Mouse (Mus musculus): ENCODE data around the gene Npm1. TPM values are rescaled to one million over a fixed set of nuclear protein-coding genes. Genes with fewer than 3 reads are reported as not detected.
A peak's percentile ranks its signal among the peaks of the same experiment; 100 is the strongest.

Npm1 gene
- polyA plus RNA-seq, 1 experiment from 2014 or later: 428 TPM

- Histone ChIP-seq H3K36me3 (ENCODE audit: control insufficient read depth, insufficient read depth, low read length) (no peaks in the 10 kb centered on the region), H3K4me3 (ENCODE audit: low read depth, low read length) (peak overlapping the region; percentile 47), H3K4me2 (ENCODE audit: low read depth, low read length) (peak overlapping the region; percentile 60), H3K9me3 (ENCODE audit: control insufficient read depth, low read length) (no peaks in the 10 kb centered on the region; the same call in 1 of the 2 replicates), H3K27me3 (ENCODE audit: control insufficient read depth, insufficient read depth, low read length) (peaks cover 39% of the 10 kb centered on the region), H3K4me1 (ENCODE audit: control insufficient read depth, insufficient read depth, low read length) (peaks cover 19% of the 10 kb centered on the region), H3K27ac (ENCODE audit: low read depth, low read length) (peak overlapping the region; percentile 89), H3K9ac (replicated peaks; ENCODE audit: low read depth, low read length) (peak overlapping the region; percentile 68)
- under 1% methylated on average over 69 of the region's 76 CpGs for WGBS
- peak; percentile 21; the same call in 1 of the 2 replicates for ATAC-seq (ENCODE audit: low read depth)
These were observed 38.0 kb upstream of the Npm1 start for GRCm38 (mm10) chr11:33200764-33201625.

DNA sequence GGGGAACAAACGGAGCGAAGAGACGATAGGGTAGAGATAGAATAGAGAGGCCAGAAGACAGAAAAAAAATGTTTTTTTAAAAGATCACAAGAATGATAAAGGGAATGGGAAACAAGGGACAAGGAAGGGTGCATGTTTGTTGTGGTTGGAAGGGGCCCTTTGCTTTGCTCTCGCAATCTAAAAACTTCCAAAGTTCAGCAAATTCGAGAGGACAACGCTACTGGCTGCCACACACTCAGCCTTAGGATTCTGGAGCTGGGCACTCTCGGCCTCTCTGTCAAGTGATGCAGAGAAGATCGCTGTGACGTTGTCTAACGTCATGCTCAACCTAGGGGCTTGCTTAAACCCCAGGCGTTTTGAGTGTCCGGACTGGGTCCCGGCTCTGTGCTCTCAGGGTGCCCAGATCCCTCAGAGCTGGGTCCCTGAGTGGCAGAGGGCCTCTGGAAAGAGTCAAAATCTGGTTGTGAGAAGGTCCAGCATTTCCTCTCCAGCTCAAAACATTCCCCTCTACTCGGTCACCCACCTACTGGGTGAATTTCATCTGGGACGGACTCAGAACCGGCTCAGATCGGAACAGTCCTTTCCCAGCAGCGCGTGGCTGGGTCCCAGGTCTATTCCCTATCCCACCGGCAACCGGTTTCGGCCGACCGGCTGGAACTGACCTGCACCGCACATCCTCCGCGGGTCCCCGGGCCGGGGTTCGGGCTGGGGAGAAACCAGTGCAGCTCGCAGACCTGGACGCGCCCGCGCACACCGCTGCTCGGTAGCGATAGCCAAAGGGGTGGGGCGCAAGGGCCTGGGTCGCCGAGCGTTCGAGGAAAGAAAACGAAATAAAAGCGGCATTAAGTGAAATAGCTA, 37.1 kb upstream of the Npm1 start:
- peaks cover 19% of the 10 kb centered on the region for H3K4me1 ChIP-seq (ENCODE audit: control insufficient read depth, insufficient read depth, low read length)

GRCm38 (mm10) chr11:33199117-33199514, 36.1 kb upstream of the Npm1 start:
- Histone ChIP-seq H3K9me3 (ENCODE audit: control insufficient read depth, low read length) (no peaks in the 10 kb centered on the region; the same call in 1 of the 2 replicates), H3K4me2 (ENCODE audit: low read depth, low read length) (peak overlapping the region; percentile 60), H3K9ac (replicated peaks; ENCODE audit: low read depth, low read length) (peak overlapping the region; percentile 68), H3K4me1 (ENCODE audit: control insufficient read depth, insufficient read depth, low read length) (peaks cover 19% of the 10 kb centered on the region), H3K27me3 (ENCODE audit: control insufficient read depth, insufficient read depth, low read length) (peaks cover 46% of the 10 kb centered on the region), H3K36me3 (ENCODE audit: control insufficient read depth, insufficient read depth, low read length) (no peaks in the 10 kb centered on the region), H3K27ac (ENCODE audit: low read depth, low read length) (peak overlapping the region; percentile 89), H3K4me3 (ENCODE audit: low read depth, low read length) (peak overlapping the region; percentile 47)
- WGBS: 2% methylated on average over 15 of the region's 15 CpGs
- ATAC-seq (ENCODE audit: low read depth): no peak

More for the DNA sequence above, 37.1 kb upstream of the Npm1 start:
- Histone ChIP-seq H3K27me3 (ENCODE audit: control insufficient read depth, insufficient read depth, low read length) (peaks cover 42% of the 10 kb centered on the region), H3K4me3 (ENCODE audit: low read depth, low read length) (peak overlapping the region; percentile 47), H3K4me2 (ENCODE audit: low read depth, low read length) (peak overlapping the region; percentile 60), H3K36me3 (ENCODE audit: control insufficient read depth, insufficient read depth, low read length) (no peaks in the 10 kb centered on the region), H3K9ac (replicated peaks; ENCODE audit: low read depth, low read length) (peak overlapping the region; percentile 68), H3K27ac (ENCODE audit: low read depth, low read length) (peak overlapping the region; percentile 89), H3K9me3 (ENCODE audit: control insufficient read depth, low read length) (no peaks in the 10 kb centered on the region; the same call in 1 of the 2 replicates)
- under 1% methylated on average over 45 of the region's 45 CpGs for WGBS
- no peak for ATAC-seq (ENCODE audit: low read depth)

DNA sequence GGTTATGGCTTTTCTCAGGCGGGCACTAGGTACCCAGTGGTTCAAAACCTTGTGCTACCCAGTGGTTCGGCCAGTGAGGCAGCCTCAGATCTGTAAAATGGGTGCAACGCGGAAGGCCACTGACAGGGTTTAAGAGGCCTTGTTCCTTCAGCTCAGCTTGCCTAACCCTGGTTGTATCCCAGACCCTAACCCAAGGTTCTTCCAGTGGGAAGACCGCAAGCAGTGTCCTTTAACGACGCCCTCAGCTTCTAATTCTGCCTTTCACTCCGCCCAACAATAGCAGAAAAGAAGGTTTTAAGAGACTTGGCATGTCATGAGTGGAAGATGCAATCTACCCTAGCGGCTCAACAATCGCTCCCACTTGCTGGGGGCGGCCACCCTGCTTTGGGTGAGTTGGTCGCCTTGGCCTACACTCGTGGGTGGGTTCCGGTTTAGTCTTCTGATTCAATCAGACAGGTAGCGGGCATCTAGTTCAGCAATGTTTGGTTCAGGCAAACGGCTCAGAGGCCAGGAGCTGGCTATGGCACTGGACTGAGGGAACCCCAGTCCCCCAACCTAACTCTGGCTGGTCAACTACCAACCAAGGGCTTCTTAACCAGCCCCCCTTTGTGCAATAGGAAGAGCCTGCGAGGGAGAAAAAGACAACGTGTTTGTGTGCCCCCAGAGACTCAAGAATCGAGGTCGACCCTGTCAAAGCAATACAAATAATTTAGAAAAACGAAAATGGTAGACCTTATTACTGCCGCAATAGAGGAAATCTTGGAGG, 35.5 kb upstream of the Npm1 start:
- no peak for ATAC-seq (ENCODE audit: low read depth)
- no peaks in the 10 kb centered on the region for H3K36me3 ChIP-seq (ENCODE audit: control insufficient read depth, insufficient read depth, low read length)
- H3K27ac ChIP-seq (ENCODE audit: low read depth, low read length): peak overlapping the region; percentile 89
- H3K27me3 ChIP-seq (ENCODE audit: control insufficient read depth, insufficient read depth, low read length): peaks cover 46% of the 10 kb centered on the region
- 19% methylated on average over 22 of the region's 22 CpGs for WGBS
- peak overlapping the region; percentile 68; the same call in 1 of the 2 replicates for H3K9ac ChIP-seq (replicated peaks; ENCODE audit: low read depth, low read length)
- peaks cover 19% of the 10 kb centered on the region for H3K4me1 ChIP-seq (ENCODE audit: control insufficient read depth, insufficient read depth, low read length)
- H3K9me3 ChIP-seq (ENCODE audit: control insufficient read depth, low read length): no peaks in the 10 kb centered on the region; the same call in 1 of the 2 replicates
- H3K4me2 ChIP-seq (ENCODE audit: low read depth, low read length): peak overlapping the region; percentile 60
- H3K4me3 ChIP-seq (ENCODE audit: low read depth, low read length): peak overlapping the region; percentile 47

DNA sequence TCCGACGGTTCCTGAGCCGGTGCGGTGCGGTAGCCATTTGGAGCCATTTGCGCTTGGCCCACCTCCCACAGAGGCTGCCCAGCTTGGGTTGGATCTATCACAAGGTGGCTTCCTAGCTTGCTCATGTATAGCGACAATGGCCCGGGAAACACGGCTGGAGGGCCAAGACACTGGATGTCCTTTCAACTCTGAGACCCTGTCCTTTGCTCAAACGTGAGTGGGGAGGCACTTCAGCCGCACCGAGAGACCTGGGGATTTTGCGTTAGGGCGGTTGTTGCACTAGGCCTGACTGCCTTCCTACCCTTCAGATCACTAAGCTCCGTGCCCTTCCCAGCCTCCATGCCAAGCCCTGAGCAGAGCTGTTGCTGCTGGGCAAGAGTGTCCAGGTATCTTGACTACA, 34.7 kb upstream of the Npm1 start:
- H3K9ac ChIP-seq (replicated peaks; ENCODE audit: low read depth, low read length): peak overlapping the region; percentile 68; the same call in 1 of the 2 replicates
- H3K4me2 ChIP-seq (ENCODE audit: low read depth, low read length): peak overlapping the region; percentile 60

DNA sequence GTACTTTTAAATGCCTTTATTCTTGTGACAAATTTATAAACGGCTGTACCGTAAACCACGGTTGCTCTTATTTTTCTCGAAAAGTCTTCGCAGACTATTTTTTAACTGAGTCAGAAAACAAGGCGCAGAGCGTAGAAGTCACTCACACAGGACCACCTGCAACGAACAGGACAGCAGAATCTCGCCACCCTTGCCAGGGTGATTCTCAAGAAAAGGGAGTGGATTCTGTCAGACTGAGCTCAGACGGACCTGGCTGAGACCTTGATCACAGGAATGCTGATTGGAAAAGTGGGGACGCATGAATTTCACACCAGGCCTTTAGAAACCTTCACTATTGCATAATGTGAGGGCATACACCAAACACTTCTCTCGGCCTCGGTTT, 34.1 kb upstream of the Npm1 start:
- H3K36me3 ChIP-seq (ENCODE audit: control insufficient read depth, insufficient read depth, low read length): no peaks in the 10 kb centered on the region

More for the DNA sequence above, 34.7 kb upstream of the Npm1 start:
- WGBS: 23% methylated on average over 15 of the region's 15 CpGs
- Histone ChIP-seq H3K4me3 (ENCODE audit: low read depth, low read length) (peak overlapping the region; percentile 47; the same call in 1 of the 2 replicates), H3K27ac (ENCODE audit: low read depth, low read length) (peak overlapping the region; percentile 89), H3K27me3 (ENCODE audit: control insufficient read depth, insufficient read depth, low read length) (peaks cover 44% of the 10 kb centered on the region), H3K4me1 (ENCODE audit: control insufficient read depth, insufficient read depth, low read length) (peaks cover 19% of the 10 kb centered on the region), H3K36me3 (ENCODE audit: control insufficient read depth, insufficient read depth, low read length) (no peaks in the 10 kb centered on the region), H3K9me3 (ENCODE audit: control insufficient read depth, low read length) (no peaks in the 10 kb centered on the region; the same call in 1 of the 2 replicates)
- ATAC-seq (ENCODE audit: low read depth): no peak

DNA sequence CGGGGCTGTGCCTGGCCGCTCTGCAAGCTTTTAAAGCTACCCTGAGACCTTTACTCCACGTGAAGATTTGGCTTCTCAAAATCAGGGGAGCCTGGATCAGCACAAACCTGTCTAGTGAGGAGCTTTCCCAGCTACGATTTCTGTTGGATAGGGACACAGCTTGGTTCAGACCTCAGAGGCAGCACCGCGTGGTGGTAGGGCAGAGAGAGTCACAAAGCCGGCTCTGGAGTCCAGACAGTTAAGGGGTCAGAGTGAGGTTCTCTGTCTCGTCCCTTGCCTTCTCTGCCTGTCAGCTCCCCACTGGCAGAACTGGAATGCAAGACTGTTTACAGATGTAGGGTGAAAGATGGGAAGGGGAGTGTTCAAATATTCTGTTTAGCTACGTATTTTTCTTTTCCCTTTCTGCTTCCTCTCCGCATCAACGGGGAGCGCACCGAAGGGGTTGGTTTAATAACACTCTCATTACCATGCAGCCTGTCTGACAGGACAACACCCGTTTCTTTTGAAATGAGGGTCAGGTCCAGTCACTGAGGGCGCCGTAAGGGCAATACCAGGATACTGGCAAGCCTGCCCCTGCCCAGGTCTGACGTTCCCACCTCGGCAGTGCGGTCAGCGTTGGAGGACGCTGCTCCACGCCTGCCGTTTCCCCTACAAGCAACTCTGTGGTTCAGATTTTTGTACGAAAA, 33.6 kb upstream of the Npm1 start:
- H3K9ac ChIP-seq (replicated peaks; ENCODE audit: low read depth, low read length): peak overlapping the region; percentile 26; the same call in 1 of the 2 replicates
- H3K27me3 ChIP-seq (ENCODE audit: control insufficient read depth, insufficient read depth, low read length): peaks cover 40% of the 10 kb centered on the region
- 7% methylated on average over 24 of the region's 24 CpGs for WGBS
- no peaks in the 10 kb centered on the region; the same call in 1 of the 2 replicates for H3K9me3 ChIP-seq (ENCODE audit: control insufficient read depth, low read length)
- peak overlapping the region; percentile 60 for H3K4me2 ChIP-seq (ENCODE audit: low read depth, low read length)
- H3K36me3 ChIP-seq (ENCODE audit: control insufficient read depth, insufficient read depth, low read length): no peaks in the 10 kb centered on the region
- ATAC-seq (ENCODE audit: low read depth): no peak
- peak overlapping the region; percentile 11; the same call in 1 of the 2 replicates for H3K4me3 ChIP-seq (ENCODE audit: low read depth, low read length)
- H3K27ac ChIP-seq (ENCODE audit: low read depth, low read length): peak overlapping the region; percentile 52
- peaks cover 19% of the 10 kb centered on the region for H3K4me1 ChIP-seq (ENCODE audit: control insufficient read depth, insufficient read depth, low read length)

More for the DNA sequence above, 34.1 kb upstream of the Npm1 start:
- Histone ChIP-seq H3K9ac (replicated peaks; ENCODE audit: low read depth, low read length) (peak overlapping the region; percentile 26; the same call in 1 of the 2 replicates), H3K4me1 (ENCODE audit: control insufficient read depth, insufficient read depth, low read length) (peaks cover 19% of the 10 kb centered on the region), H3K4me3 (ENCODE audit: low read depth, low read length) (peak overlapping the region; percentile 11; the same call in 1 of the 2 replicates), H3K27me3 (ENCODE audit: control insufficient read depth, insufficient read depth, low read length) (peaks cover 40% of the 10 kb centered on the region), H3K9me3 (ENCODE audit: control insufficient read depth, low read length) (no peaks in the 10 kb centered on the region; the same call in 1 of the 2 replicates), H3K27ac (ENCODE audit: low read depth, low read length) (peak overlapping the region; percentile 52; the same call in 1 of the 2 replicates), H3K4me2 (ENCODE audit: low read depth, low read length) (peak overlapping the region; percentile 60)
- whole genome bisulfite sequencing: 27% methylated on average over 13 of the region's 13 CpGs
- no peak for ATAC-seq (ENCODE audit: low read depth)
